Mouse (Mus musculus): ENCODE results near the gene Nrl.
A peak's percentile ranks its signal among the peaks of the same experiment; 100 is the strongest.

Gene Nrl

DNA sequence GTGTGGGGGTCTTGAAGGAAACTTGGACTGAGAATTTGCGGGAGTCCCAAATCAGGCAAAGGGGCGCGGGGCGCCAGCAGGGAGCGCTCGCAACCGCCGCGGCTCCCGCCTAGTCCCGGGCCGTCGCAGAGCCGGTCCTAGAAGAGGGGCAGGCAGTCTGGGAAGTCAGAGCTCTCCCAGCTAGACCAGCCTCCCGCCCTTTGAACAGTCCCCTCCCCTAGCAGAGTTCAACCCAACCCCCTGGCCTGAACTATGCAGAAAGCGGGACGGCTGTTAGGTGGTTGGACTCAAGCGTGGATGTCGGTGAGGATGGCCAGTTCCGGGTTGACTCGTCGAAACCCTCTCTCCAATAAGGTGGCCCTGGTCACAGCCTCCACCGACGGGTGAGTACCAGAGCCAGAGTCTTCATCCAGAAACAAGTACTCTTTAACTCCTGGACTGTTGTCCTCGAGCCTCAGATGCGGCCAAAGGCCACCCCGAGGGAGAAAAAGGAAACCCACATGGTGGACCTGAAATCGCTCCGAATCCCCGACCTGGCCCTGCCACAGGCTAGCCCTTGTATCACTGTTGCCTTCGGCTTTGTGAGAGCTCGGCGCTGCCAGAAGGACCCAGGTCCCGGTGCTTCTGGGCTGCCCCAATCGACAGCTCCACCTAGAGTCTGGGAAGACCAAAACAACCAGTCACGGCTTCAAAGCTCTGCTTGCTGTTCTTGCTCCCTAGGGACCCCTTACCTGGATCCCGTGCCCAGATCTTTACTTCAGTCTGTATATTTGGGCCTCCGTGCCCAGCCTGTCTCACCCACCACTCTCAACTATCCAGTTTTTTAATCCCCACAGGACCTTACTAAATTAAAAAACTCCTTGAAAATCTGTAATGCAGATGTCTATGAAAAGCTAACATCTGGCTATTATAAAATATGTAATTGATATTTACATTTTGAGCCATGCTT is 45.9 kb downstream of the Nrl start, which contains the start of gene Dhrs4:
Dhrs4 (plus strand) TSS at position 108 of the 949 bp plus-strand sequence.
- peak; percentile 61 for DNase-seq

DNA sequence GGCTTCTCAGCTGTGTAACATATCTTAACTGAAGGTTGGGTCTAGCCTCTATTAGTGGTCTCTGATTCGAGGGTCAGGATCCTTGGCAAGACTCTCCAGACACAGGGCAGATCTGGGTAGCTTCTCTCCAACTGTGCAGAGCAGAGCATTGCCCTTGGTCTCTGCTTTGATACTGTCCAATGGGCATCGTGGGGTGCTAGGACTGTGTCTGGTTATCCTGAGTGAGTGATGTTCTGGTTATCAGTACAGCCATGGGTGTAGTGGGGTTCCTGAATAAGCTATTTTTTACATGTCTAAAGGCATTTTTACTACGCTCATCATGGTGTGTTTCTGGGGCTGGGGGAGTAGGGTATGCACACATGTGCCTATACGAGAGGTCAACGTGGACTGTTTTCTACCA is 47.0 kb downstream of the Nrl start:
- no peak for DNase-seq

DNA sequence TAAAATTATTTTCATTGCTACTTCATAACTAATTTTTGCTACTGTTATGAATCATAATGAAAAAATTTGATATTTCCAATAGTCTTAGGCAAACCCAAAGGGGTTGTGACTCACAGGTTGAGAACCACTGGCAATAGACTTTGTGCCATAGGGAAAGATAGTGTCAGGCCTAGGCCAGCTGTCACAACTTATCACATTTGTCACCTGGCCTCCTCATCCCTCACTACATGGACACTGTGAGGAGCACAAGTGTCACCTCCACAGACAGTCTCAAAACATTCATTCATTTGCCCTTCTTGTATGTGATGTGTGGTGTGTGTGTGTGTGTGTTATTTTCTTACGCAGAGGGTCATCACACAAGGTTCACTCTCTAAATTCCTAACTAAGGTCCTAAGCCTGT is 47.4 kb downstream of the Nrl start:
- no peak for DNase-seq

DNA sequence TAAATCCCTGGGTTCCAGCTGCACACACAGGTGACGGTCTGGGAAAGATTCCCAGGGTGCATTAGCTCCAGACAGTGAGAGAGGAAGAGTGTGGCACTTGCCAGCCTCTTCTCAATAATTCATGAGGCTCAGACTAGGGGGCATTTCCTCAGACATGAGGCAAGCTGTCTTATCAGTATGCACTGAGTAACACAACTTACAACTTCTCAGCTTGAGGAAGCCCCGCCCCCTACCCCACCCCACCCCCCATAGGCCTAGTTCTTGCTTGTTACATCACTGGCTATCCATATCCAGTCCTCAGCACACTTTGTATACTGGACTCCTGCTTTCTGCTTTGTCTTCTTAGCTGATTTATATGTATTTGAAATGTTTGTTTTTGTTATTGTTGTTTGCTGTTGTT is 49.1 kb downstream of the Nrl start:
- no peak for DNase-seq

DNA sequence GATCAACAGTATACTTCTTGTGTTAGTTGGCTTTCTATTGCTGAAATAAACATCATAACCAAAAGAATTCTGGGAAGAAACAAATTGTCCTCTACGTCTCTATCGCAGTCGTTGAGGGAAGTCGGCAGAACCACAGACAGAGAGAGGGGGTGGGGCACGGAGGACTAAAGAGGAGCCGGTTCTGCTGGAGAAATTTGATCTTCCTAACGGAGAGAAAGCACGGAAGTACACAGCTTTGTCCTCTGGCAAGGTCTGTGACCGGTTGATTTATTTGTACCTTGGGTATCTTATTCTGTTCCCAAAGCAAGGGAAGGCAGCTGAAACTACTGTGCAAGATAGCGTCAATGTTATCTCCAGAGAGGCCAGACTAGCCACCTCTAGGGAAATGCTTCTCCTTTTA is 54.0 kb downstream of the Nrl start:
- no peak for DNase-seq

DNA sequence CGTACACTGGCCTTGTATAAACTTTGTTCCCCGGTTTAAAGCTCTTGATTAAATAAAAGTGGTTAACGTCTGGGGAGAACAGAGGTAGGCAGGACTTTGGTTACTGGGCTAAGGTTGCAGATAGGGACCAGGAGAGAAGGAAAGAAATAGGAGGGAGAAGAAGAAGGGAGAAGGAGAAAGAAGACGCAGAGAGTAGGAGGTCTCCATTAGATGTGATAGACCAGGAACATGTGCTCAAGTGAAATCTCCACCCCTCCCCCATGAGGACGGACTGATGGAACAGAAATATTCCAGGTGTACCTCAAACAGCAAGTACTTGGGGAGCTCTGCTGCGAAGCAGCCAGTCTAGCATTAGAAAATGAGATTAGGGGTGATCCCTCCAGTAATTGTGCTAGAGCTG is 55.0 kb downstream of the Nrl start:
- no peak for DNase-seq

DNA sequence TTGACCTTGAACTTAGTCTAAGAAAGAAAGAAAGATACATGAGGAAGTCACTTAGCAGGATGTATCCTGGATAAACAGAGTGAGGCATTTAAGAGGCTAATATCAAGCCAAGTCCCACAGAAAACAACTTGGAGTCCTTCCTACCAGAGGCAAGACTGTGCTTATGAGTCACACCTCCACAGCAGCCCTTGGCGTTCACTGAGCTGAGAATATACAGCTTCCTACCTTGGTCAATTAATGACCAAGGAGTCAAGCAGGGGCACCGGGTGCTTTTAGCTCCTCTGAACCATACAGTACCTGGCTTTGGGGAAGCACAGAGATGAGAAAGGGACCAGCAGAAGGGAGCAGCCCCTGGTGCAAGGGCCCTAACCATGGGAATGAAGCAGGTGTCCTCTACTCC is 55.7 kb downstream of the Nrl start:
- no peak for DNase-seq
